Mouse (Mus musculus): Measurements from ENCODE around the gene Rtn4rl1. TPM values are rescaled to one million over a fixed set of nuclear protein-coding genes. Genes with fewer than 3 reads are reported as not detected.
A peak's percentile ranks its signal among the peaks of the same experiment; 100 is the strongest.

The Rtn4rl1 gene
- polyA plus RNA-seq, 1 experiment from 2014 or later: 18.7 TPM

GRCm38 (mm10) chr11:75165441-75166192, 28.0 kb upstream of the Rtn4rl1 start:
- POLR2A ChIA-PET: interaction anchor here (0.7 kb wide), 1 partner anchor 198 kb away, joined by 3 read pairs; no protein-coding TSS in a partner anchor
- ATAC-seq: no peak
- TF ChIP-seq CTCF (IDR thresholded peaks at IDR 0.05): no peak
- DNase-seq (ENCODE audit: low read depth, low spot score): no peak
- CTCF ChIA-PET: interaction anchor here (1.0 to 1.7 kb wide), 3 partner anchors 177 to 220 kb away, joined by 3 to 7 read pairs (median 3); no protein-coding TSS in a partner anchor
- in situ Hi-C loops (cut with MboI; ENCODE audit: low pct_unique_long_range_greater_than_20kb): no loop called here
- H3K27me3 ChIP-seq: no peaks in the 10 kb centered on the region

GRCm38 (mm10) chr11:75166193-75166842, 27.3 kb upstream of the Rtn4rl1 start:
- TF ChIP-seq CTCF (IDR thresholded peaks at IDR 0.05): no peak
- POLR2A ChIA-PET: no interaction called here
- no peaks in the 10 kb centered on the region for H3K27me3 ChIP-seq
- DNase-seq (ENCODE audit: low read depth, low spot score): no peak
- in situ Hi-C loops (cut with MboI; ENCODE audit: low pct_unique_long_range_greater_than_20kb): no loop called here
- no peak for ATAC-seq
- CTCF ChIA-PET: interaction anchor here (1.0 to 1.7 kb wide), 2 partner anchors 185 to 221 kb away, joined by 3 to 7 read pairs; no protein-coding TSS in a partner anchor

- DNase-seq (ENCODE audit: low read depth, low spot score) (no peak), ATAC-seq (no peak)
- in situ Hi-C loops (cut with MboI; ENCODE audit: low pct_unique_long_range_greater_than_20kb): no loop called here
- no peak for TF ChIP-seq CTCF (IDR thresholded peaks at IDR 0.05)
- POLR2A ChIA-PET: no interaction called here
- CTCF ChIA-PET: no interaction called here
- no peaks in the 10 kb centered on the region for H3K27me3 ChIP-seq
These were observed 26.5 kb upstream of the Rtn4rl1 start for GRCm38 (mm10) chr11:75166861-75167642.

GRCm38 (mm10) chr11:75167643-75168589, 25.7 kb upstream of the Rtn4rl1 start:
- DNase-seq (ENCODE audit: low read depth, low spot score) (no peak), ATAC-seq (no peak)
- ChIA-PET CTCF (no interaction called here), POLR2A (no interaction called here)
- in situ Hi-C loops (cut with MboI; ENCODE audit: low pct_unique_long_range_greater_than_20kb): no loop called here
- H3K27me3 ChIP-seq: no peaks in the 10 kb centered on the region
- TF ChIP-seq CTCF (IDR thresholded peaks at IDR 0.05): no peak

- H3K27me3 ChIP-seq: no peaks in the 10 kb centered on the region
- CTCF ChIA-PET: interaction anchor here (1.2 to 2.7 kb wide), 3 partner anchors 37 to 190 kb away, joined by 3 to 18 read pairs (median 11); no protein-coding TSS in a partner anchor
- DNase-seq (ENCODE audit: low read depth, low spot score) (no peak), ATAC-seq (no peak)
- no peak for TF ChIP-seq CTCF (IDR thresholded peaks at IDR 0.05)
- in situ Hi-C loops (cut with MboI; ENCODE audit: low pct_unique_long_range_greater_than_20kb): no loop called here
- POLR2A ChIA-PET: no interaction called here
These were observed 24.8 kb upstream of the Rtn4rl1 start for GRCm38 (mm10) chr11:75168590-75169361.

GRCm38 (mm10) chr11:75169405-75170080, 24.0 kb upstream of the Rtn4rl1 start, which contains the start of gene Hic1:
TSS of gene Hic1 (minus strand) at chr11:75169519.
- POLR2A ChIA-PET: no interaction called here
- no peaks in the 10 kb centered on the region for H3K27me3 ChIP-seq
- ATAC-seq (no peak), DNase-seq (ENCODE audit: low read depth, low spot score) (no peak)
- in situ Hi-C loops (cut with MboI; ENCODE audit: low pct_unique_long_range_greater_than_20kb): loop anchor here (10.0 kb wide), 1 partner anchor 295 kb away; the partner anchor contains the start of gene Tlcd2
- CTCF ChIA-PET: interaction anchor here (0.8 to 2.7 kb wide), 12 partner anchors 9 to 229 kb away, joined by 3 to 18 read pairs (median 4); no protein-coding TSS in a partner anchor
- no peak for TF ChIP-seq CTCF (IDR thresholded peaks at IDR 0.05)

- TF ChIP-seq CTCF (IDR thresholded peaks at IDR 0.05): no peak
- no peaks in the 10 kb centered on the region for H3K27me3 ChIP-seq
- peak; percentile 62 for ATAC-seq
- peak; percentile 71 for DNase-seq (ENCODE audit: low read depth, low spot score)
- CTCF ChIA-PET: interaction anchor here (0.8 to 2.7 kb wide), 13 partner anchors 10 to 229 kb away, joined by 3 to 18 read pairs (median 4); no protein-coding TSS in a partner anchor
- POLR2A ChIA-PET: interaction anchor here (1.0 to 1.2 kb wide), 2 partner anchors 245 to 293 kb away, joined by 3 to 4 read pairs; partner anchors contain the start of genes Smg6 and Srr
- in situ Hi-C loops (cut with MboI; ENCODE audit: low pct_unique_long_range_greater_than_20kb): loop anchor here (10.0 kb wide), 1 partner anchor 295 kb away; the partner anchor contains the start of gene Tlcd2
These were observed 23.3 kb upstream of the Rtn4rl1 start for GRCm38 (mm10) chr11:75170136-75170751.
